Mouse (Mus musculus) A20 (cell line): ENCODE measurements around the gene Cdkn1a.
"Not testable (repeated sequence)": the region's sequence is repeated elsewhere in the genome, so short reads cannot be mapped to it uniquely, and the experiment has no call there.

Experiments
- DNase-seq: peaks from one replicate; pipeline ENCODE4 v3.0.0-alpha.2; 2011; ENCODE audit warnings: low read depth, low spot score

Gene Cdkn1a

DNA sequence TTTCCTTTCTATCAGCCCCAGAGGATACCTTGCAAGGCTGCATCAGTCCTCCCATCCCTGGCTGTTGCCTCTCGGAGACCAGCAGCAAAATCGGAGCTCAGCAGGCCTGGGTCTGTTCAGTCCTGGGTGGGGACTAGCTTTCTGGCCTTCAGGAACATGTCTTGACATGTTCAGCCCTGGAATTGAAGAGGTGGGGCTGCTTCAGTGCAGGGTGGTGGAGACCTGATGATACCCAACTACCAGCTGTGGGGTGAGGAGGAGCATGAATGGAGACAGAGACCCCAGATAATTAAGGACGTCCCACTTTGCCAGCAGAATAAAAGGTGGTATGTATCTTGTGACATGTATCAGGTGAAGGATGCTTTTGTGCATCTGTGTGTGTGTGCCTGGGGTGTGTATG lies at the start of gene Cdkn1a:
Cdkn1a (plus strand) TSS at position 201 of the 400 bp plus-strand sequence.
- no peak for DNase-seq

DNA sequence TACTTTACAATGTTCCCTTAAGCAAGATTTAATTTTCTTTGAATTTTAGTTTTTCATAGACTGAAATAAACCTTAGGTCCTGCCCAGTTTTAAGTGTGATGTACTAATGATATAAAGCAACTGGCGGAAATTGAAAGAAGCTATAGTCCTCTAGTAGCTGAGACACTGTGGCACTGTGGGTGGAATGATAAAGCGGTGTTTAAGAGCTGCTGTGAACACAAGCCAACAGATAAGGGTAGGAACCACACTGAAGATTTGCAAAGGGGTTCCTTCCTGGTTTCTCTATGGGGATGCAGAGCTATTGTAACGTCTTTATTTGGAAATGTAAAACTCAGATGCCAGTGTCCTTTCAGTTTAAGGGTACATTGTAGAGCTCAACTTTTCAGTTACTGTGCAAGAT lies 49.1 kb upstream of the Cdkn1a start:
- DNase-seq = not testable (repeated sequence)

DNA sequence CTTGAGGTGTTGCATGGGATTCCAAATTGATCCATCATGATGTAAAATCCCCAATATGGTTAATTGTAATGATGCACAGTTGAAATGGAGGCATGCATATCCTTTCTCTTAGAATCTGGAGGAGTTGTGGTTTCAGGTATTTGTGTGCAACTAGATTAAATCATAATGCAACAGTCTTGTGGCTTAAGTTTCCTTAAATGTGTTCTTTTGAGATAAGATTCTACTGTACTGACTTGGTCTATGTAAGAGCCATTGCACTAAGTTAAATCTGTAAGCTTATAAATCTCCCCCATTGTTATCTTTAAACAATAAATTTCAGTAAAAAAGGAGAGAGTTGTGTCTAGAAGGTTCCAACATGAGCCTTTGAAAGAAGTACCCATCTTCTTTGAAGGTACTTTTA lies 48.2 kb upstream of the Cdkn1a start:
- no peak for DNase-seq

DNA sequence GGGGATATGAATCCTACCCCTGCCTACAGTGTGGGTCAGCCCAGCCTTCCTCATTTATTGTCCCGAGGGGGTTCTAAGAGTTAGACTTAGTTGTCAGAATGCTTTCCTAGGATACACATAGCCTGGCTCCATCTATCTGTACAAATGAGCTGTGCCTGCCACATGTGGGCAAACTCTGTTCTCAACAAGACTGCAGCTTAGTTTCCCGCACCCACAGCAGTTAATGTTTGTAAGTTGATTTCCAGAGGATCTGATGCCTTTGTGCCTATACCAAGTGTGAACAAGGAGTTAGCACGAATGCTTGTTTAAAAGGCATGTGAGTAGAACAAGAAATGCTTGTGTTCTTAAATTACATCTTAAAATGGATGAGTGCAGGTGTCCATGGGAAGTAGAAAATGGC lies 47.2 kb upstream of the Cdkn1a start:
- DNase-seq = no peak

DNA sequence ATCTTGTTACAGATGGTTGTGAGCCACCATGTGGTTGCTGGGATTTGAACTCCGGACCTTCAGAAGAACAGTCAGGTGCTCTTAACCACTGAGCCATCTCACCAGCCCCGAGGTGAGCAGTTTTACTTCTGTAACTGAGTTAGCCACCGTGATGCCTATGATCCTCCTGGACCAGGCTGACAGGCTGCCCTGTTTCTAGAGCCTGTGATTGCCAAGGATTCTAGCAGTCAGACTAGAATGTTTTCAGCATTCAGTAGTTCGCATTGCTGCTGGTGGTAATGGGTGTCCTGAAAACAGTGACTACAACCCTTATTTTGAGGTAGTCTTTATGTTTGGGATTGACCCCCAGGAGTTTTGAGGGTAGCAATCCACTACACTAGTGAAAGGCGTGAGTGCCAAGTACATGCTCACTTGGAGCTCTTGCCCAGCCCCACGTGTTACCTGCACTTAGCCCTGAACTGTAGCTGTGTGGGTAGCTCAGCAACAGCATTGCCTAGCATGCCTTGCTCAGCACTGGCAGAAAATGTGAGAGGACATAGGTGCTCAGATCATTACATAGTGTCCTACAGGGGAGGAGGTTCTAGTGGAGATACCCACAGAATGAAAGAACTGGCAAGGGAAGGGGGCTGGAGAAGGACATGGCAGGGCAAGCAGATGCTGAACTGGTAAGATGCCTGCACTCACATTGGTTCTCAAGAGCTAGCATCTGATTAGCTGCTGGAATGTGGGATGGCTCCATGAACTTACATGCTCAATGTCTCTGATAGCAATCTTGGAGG lies 46.4 kb upstream of the Cdkn1a start:
- DNase-seq = peak; percentile 34

- DNase-seq = peak; percentile 62
Measured at GRCm38 (mm10) chr17:29044925-29045319, 45.9 kb upstream of the Cdkn1a start.

DNA sequence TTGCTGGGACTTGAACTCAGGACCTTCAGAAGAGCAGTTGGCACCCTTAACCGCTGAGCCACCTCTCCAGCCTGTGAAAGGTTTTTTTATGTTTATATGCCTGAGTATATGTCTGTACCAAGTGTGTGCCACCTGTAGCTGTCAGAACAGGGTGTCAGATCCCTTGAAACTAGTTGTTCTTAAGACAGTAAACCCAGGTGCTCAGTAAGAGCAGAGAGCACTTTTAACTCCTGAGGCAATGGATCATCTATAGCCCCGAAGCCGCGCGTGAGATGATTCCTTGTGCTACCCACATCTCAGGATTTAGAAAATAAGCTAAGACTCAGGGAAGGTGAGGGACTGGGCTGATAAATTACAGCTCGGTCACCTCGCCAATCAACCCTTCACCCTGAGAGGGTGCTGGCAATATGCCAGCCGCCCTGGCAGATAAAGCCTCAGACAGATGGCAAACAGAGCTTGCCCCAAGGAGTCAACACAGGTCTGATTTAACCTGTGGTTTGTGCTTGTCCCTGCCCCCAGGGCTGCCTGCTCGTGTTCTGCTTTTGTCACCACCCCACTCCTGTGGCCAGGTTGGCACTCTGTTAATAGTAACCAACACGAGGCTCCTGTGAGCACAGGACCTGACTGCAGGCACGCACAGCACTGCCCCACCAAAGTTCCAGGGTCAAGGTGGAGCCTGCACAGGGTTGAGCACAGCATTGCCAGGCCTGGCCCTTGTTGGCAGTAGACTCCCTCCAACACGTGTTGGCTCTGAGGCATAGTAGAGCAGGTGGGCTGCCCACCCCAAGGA lies 44.8 kb upstream of the Cdkn1a start:
- peak; percentile 42 for DNase-seq

DNA sequence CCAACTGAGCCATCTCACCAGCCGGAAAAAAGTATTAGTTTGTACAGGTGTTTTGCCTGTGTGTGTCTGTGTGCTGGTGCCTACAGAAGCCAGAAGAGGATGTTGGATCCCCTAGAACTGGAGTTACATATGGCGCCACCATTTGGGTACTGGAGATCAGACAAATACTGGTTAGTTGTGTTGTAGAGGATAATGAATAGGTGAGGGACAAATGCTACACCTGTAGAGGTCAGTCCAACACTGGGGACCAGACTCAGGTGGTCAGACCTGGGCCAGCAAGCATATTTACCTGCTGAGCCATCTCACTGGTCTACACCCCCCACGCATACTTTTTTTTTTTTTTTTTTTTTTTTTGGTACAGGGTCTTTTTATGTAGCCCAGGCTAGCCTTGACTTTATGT lies 43.9 kb upstream of the Cdkn1a start:
- DNase-seq = peak; percentile 36

DNA sequence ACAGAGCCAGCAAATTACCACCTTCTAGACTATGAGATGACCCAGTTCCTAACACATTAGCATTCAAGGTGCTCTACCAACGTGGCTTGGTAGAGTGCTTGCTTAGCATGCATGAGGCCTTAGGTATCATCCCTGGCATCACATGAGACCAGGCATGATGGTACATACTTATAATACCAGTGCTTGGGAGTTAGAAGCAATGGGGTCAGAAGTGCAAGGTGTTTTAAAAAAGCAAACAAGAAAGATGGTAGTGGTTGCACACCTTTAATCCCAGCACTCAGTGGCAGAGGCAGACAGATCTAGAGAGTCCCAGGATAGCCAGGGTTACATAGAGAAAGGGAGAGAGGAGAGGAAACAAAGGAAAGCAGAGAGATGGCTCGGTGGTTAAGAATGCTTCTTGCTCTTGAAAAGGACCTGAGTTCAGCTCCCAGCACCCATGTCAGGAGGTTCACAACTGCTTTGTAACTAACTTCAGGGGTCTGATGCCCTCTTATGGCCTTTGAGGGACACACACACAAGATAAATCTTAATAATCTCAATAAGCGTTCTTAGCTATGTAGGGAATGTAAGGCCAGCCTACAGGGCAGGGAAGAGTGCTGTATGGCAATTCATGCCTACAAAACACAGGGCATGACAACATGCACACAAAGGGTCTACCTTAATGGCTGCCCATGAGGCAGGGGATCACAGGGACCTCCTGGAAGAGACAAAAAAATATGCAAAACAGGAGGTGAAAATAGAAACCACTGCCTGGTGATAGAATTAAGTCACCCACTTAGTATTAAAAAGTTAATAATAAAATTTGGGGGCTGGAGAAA lies 42.9 kb upstream of the Cdkn1a start:
- DNase-seq = peak; percentile 43

DNA sequence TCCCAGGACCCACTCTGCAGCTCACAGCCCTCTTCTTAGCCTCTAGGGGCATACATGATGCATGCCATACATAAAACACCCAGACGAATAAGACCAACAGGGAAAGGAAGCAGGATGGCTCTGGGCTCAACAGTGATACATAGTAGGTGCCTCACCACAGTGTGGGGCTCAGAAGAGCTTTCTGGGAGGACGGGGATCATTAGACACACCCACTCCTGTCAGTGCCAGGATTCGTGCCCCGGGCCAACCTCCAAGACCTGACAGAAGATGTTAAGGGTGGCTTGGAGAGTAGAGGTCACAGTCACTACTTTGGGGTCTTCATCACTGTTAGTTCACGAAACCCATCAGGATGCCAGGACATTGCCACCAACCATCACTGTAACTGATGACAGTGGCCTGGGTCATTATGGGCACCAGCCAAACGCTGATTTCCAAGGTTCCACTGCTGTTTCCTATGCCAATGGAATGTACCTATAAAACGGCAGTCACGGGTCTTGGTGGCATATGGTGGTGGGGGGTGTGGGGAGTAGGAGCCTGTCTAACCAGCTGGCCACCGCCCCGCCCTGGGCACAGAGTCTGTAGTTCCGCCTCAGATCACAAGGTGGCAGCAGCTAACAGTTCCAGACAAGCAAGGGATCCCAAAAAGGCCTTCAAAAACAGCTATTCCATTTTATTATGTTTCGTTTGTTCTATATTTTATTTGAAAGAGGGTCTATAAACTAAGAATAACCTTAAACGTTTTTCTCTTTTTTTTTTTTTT lies 41.8 kb upstream of the Cdkn1a start:
- peak; percentile 78 for DNase-seq

DNA sequence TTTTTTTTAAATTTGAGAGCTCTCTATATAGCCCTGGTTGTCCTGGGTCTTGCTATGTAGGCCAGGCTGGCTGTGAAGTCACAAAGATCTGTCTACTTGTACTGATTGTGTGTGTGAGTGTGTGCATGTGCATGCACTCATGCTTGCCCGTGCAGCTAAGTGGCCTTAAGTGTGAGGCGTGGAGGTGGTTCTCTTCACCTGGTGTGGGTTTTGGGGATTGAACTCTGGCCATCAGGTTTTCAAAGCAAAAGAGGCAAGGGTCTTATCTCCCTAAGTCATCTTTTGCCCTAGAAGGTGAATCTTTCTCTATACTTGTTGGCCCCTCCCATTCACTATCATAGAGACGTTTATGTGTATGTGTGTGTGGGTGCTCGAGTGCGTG lies 41.3 kb upstream of the Cdkn1a start:
- no peak for DNase-seq

GRCm38 (mm10) chr17:29049923-29050322 lies 40.9 kb upstream of the Cdkn1a start:
- DNase-seq = no peak

DNA sequence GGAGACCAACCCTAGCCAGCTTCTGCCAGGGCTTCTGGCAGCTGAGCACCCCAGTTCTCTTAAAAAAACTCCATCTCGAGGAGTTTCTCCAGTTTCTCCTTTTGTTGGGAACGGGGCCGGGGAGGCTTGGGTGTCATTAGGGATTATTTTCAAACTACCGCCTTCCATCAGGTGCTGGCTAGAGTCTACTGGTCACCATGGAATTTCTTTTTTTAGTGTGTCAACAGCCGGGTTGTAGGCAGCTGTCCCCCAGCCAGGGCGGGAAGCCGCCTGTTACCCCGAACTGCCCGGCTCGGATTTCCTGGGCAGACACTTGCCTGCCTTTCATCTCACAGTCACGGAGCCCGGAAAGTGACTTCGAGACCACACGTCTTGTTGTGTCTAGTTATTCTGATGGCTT lies 40.0 kb upstream of the Cdkn1a start:
- DNase-seq = no peak

DNA sequence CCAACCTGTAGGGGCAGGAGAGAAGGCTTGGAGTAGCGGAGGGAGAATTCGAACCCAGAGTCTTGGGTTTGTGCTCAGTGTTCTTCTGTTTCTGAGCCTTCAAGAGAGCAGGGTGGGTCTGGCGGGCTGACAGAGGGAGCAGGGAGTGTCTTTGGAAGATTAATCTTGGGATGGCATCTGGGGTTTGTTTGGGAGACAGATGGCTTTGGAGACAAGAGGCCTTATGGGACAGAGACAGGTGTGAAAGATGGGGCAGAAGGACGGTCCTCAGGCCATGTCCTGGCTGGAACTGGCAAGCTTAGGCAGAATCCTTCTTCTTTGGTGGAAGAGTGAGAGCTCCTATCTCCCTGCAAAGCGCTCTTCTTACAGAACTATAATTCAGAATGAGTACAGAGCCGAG lies 37.7 kb upstream of the Cdkn1a start:
- DNase-seq = no peak

GRCm38 (mm10) chr17:29053841-29054240 lies 36.9 kb upstream of the Cdkn1a start:
- no peak for DNase-seq

DNA sequence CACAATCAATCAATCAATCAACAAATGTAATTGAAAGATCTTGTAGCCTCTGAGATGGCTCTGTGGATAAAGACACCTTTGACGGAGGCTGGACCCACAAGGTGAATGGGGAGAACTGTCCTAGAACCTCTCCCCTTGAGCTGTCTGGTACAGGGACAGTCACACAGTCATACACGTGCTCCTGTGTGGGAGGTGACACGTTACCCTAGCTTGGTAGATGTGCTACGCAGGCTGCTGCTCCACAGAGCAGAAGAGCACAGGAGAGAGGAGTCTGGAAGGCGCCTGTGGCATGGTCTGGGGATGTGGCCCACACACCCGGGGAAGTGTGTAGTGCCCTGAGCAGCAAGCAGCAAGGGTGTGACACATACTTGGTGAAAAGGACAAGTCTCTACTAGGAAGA lies 36.3 kb upstream of the Cdkn1a start:
- DNase-seq = no peak

DNA sequence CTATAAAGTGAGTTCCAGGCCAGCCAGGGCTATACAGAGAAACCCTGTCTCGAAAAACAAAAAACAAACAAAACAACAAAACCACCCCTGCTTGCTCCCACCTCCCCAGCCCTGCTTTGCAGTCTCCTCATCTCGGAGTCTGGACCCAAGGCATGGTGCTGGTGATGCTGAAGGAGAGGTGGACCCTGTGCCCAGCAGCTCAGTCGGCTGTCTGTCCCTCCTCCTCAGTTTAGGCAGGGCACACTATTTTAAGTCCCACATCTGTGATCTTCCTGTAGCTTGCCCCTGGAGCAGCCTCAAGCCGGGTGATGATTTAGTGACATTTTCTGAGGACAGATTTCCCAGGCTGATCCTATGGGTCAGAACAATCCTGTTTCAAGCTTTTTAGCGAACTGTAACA lies 35.2 kb upstream of the Cdkn1a start:
- no peak for DNase-seq

- DNase-seq = no peak
Measured at GRCm38 (mm10) chr17:29056207-29056606, 34.6 kb upstream of the Cdkn1a start.

- no peak for DNase-seq
Measured at GRCm38 (mm10) chr17:29056699-29057151, 34.1 kb upstream of the Cdkn1a start.

DNA sequence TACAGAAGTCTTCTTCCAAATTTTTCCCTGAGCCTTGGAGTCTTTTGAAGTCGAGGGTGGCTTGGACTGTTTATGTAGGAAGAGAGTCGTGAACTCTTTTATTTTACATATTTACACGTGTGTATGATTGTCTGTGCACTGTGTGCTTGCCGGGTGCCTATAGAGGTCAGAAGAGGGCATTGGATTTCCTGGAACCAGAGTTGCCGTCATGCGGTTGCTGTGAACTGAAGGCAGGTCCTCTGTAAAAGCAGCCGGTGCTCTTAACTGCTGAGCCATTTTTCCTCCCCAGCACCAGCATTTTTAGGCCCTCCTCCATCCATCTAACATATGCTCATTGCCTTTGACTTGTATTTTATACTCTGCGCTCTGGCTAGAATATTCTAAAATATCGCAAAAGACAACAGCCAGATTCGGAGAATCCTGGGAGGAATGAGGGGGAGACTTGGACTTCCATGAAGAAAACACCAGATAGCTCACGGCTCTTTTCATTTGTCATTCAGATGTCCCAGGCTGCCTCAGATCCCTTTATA lies 33.4 kb upstream of the Cdkn1a start:
- DNase-seq = no peak

DNA sequence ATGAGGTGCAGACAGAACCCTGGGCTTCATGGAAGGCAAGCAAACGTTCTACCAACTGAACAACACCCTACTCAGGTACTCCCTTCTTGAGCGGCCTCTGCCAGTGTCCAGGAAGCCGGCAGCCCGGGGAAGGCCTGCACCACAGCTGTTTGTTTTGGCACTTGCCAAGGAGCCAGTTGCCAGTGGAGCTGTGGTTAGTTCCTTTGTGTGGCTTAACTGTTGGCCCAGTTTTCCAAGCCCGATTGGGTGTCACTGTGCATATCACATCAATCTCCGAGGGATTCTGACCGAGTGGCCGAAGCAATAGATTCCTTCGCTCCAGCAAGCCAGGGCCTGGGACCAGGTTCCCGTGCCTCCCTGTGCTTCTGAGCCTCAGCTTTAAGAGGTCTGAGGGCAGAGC lies 32.8 kb upstream of the Cdkn1a start:
- no peak for DNase-seq
